Mouse (Mus musculus): ENCODE results near the gene Ankrd31.
"Not testable (repeated sequence)": the region's sequence is repeated elsewhere in the genome, so short reads cannot be mapped to it uniquely, and the experiment has no call there.

GRCm38 (mm10) chr13:96923134-96923533, 175.1 kb downstream of the Ankrd31 start:
- TF ChIP-seq CTCF (conservative IDR thresholded peaks at IDR 0.05; ENCODE audit: low read length); POU5F1 (IDR thresholded peaks at IDR 0.05; ENCODE audit: borderline replicate concordance, low read length); NANOG (IDR thresholded peaks at IDR 0.05; ENCODE audit: borderline replicate concordance, low read length): not testable (repeated sequence)

Measured in E14TG2a.4 (cell line).